Mouse (Mus musculus): ENCODE results near the gene Nlgn2. TPM values are rescaled to one million over a fixed set of nuclear protein-coding genes. Genes with fewer than 3 reads are reported as not detected.
A peak's percentile ranks its signal among the peaks of the same experiment; 100 is the strongest.

The Nlgn2 gene
- total RNA-seq, 4 experiments from 2014 or later = 189 to 200 (median 199) TPM

- DNase-seq (ENCODE audit: low spot score in 2 of 2) = no peak
Measured at GRCm38 (mm10) chr11:69797924-69798323, 39.7 kb downstream of the Nlgn2 start.

DNA sequence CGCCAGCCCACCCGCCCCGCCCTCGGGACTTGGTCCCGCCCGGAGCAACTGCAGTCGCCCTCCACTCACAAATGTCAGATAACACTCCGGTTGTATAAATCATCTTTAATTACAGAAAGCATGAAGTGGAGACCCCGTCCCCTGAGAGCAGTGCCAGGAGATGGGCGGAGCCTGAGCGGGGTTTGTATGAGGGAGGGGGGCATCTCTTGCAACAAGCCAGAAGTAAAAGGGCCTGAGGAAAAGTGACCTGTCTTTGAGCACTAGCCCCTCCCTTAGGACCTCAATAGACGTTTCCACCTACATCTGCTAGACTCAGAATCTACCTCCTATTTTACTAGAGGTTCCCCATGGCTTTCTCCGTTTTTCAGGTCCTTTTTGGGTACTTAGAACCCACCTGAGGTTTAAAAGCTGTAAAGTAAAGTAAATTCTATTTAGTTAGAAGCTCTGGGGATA is 41.6 kb downstream of the Nlgn2 start:
- no peak for DNase-seq (ENCODE audit: low spot score in 2 of 2)

DNA sequence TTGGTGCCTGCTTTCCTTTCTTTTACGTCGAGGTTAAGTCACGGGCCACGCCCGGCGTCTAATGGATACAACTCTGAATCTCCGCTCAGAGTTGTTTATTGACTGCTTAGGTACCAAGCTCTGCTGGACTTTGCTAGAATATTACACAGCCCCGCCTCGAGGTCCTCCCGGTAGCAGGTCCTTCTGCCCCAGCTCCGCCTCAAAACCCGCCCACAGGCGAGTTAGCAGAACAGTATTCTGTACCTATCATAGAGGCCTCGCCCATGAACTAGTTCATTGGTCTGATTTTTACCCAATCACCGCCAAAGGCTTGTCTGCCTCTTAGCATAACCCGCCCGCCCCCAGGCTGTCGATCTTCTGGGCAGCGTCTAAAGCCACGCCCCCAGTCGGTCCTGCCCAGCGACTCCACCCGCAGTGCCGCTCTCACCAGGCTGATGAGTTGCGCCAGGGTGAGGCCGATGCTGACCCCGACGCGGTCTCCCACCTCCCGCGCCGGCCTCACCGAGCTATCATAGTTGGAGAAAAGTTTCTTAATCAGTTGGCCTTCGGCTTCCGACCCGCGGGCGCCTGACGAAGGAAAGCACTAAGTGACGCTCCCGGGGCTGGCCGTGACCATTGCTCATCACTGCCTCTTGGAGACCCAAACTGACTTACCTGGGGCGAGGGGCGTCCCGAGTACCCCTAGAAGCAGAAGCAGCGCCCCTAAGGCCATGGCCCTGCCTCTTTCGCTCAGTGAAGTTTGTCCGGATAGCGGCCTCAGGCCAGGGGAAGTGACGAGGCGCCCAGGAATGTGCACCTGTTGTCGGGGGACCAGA is 42.2 kb downstream of the Nlgn2 start, which contains the start of gene Chrnb1:
Gene Chrnb1, minus strand, starts transcription at position 776 of the 815 bp plus-strand sequence.
- peak; percentile 88 to 93 for DNase-seq (ENCODE audit: low spot score in 2 of 2)

- DNase-seq (ENCODE audit: low spot score in 2 of 2) = no peak
Measured at GRCm38 (mm10) chr11:69793429-69793828, 44.2 kb downstream of the Nlgn2 start.

GRCm38 (mm10) chr11:69791420-69791819 is 46.2 kb downstream of the Nlgn2 start:
- DNase-seq (ENCODE audit: low spot score in 2 of 2) = no peak

DNA sequence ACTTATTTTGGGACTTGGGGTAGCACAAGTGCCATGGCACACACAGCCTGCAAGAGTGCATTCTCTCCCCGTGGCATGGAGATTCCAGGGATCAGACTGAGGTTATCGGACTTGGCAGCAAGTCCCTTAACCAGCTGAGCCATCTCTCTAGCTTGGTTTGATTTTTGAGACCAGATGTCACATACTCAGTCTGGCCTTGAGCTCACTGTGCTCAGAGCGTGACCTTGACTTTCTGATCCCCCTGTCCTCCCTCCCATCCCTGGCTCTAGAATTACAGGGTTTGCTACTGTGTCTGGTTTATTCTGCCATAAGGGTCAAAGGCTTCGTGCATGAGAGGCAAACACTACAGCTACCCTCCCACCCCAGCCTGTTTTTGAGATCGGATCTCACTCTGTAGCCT is 48.2 kb downstream of the Nlgn2 start:
- DNase-seq (ENCODE audit: low spot score in 2 of 2) = no peak

GRCm38 (mm10) chr11:69787306-69787705 is 50.3 kb downstream of the Nlgn2 start:
- DNase-seq (ENCODE audit: low spot score in 2 of 2) = no peak

DNA sequence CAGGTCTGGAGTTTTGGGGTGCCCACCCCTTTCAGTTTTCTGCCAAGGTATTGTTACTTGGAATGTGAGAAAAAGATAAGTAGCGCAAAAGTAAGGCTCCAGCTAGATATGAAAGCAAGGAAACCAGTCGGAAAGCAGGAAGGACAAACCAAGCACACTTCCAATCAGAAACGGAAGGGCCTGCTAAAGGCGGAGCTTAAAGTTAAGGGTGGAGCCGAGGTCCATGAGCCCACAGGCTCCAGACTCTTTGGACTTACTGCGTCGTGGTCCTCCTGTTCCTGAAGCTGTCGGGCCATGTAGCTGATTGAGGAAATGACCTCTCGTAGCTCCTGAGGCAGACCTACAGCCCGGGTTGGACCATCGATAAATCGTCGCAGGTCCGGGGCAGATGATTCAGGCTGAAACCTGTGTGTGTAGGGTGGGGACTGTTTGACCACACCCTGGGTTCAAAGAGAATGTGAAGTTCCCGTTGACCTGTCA is 52.8 kb downstream of the Nlgn2 start:
- DNase-seq (ENCODE audit: low spot score in 2 of 2) = no peak

DNA sequence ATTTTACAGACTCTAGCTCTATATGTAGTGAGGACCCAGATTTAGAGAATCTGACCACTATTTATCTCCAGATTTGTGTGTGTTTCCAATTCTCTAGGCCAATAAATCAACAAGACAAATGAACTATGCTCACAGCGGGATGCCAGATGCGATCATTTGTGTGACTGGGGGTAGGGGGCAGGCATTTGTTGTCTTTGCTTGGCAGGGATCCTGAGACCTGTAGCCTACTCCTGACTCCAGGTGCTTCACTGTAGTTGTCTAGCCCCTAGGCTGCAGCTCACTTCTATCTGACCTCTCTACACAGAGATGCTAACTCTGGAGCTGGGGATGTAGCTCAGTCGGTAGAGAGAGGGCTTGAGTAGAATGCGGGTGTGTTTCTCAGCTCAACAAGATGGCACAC is 55.8 kb downstream of the Nlgn2 start:
- DNase-seq (ENCODE audit: low spot score in 2 of 2) = no peak

- DNase-seq (ENCODE audit: low spot score in 2 of 2) = no peak
Measured at GRCm38 (mm10) chr11:69778985-69779384, 58.6 kb downstream of the Nlgn2 start.

DNA sequence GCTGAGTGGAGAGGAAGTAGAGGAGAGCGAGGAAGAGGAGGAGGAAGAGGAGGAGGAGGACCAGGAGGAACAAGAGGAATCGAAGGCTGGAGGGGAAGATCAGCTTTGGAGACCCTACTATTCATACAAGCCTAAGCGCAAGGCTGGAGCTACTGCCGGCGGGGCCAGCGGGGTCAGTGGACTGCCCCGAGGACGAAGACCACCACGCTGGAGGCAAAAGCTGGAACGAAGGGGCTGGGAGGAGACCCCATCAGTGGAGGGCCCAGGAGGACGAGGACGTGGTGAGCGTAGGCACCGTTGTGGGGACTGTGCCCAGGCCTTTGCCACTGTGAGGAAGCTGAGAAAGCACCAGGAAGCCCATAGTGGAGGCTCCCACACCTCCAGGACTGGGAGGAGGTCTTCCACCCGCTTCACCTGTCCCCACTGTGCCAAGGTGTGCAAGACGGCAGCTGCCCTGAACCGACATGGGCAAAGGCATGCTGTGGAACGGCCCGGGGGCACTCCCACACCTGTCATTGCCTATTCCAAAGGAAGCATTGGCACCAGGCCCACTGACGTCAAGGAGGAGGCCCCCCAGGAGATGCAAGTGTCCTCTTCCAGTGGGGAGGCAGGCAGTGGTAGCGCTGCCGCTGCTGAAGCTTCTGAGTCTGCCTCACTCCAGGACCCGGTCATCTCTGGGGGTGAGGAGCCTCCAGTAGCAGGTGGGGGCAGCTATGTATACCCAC is 59.2 kb downstream of the Nlgn2 start:
- DNase-seq (ENCODE audit: low spot score in 2 of 2) = no peak

GRCm38 (mm10) chr11:69777504-69778257 is 59.9 kb downstream of the Nlgn2 start:
- DNase-seq (ENCODE audit: low spot score in 2 of 2) = no peak

DNA sequence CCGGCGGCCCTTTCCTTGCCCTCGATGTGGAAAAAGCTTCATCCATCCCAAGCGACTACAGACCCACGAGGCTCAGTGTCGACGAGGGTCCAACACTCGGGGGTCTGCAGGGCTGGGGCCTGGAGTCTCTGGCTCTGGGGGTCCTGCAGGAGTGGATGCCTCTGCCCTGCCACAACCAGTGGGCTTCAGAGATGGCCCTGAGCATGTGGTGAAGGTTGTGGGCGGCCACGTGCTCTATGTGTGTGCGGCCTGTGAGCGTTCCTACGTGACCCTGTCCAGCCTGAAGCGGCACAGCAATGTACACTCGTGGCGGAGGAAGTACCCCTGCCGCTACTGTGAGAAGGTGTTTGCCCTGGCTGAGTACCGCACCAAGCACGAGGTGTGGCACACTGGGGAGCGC is 61.1 kb downstream of the Nlgn2 start:
- no peak for DNase-seq (ENCODE audit: low spot score in 2 of 2)

GRCm38 (mm10) chr11:69775716-69776115 is 61.9 kb downstream of the Nlgn2 start:
- no peak for DNase-seq (ENCODE audit: low spot score in 2 of 2)

- no peak for DNase-seq (ENCODE audit: low spot score in 2 of 2)
Measured at GRCm38 (mm10) chr11:69774961-69775360, 62.6 kb downstream of the Nlgn2 start.

Small RNA genes lying within 50 kb of the gene (microRNA-seq; reads per million reads assigned to microRNA genes)
- gene Mir6924 = 0 reads per million in 2 experiments

Other genes starting within 250 kb of the Nlgn2 start
- gene Atp1b2, start 231.8 kb downstream of the Nlgn2 start, total RNA-seq (2022) = 100 to 1,000 TPM; 386 to 493 (median 443) TPM
- gene Shbg, start 219.9 kb downstream of the Nlgn2 start, total RNA-seq (2022) = under 1 TPM in 2 of 4 experiments, not detected in 2; 0.59 to 0.92 TPM
- gene Sat2, start 215.8 kb downstream of the Nlgn2 start, total RNA-seq (2022) = 10 to 100 TPM; 13.3 to 19.2 (median 14.8) TPM
- gene Fxr2, start 204.8 kb downstream of the Nlgn2 start, total RNA-seq (2022) = 100 to 1,000 TPM; 132 to 154 (median 139) TPM
- gene Sox15, start 182.5 kb downstream of the Nlgn2 start, total RNA-seq (2022) = not detected
- 10 to 100 TPM; 51.3 to 60.6 (median 56.8) TPM for gene Mpdu1, start 175.1 kb downstream of the Nlgn2 start, total RNA-seq (2022)
- gene Cd68, start 171.6 kb downstream of the Nlgn2 start, total RNA-seq (2022) = 100 to 1,000 TPM in 1 of 4 experiments, 10 to 100 TPM in 3; 10.8 to 113 (median 55.2) TPM
- 100 to 1,000 TPM; 319 to 328 (median 325) TPM for gene Eif4a1, start 165.4 kb downstream of the Nlgn2 start, total RNA-seq (2022)
- 100 to 1,000 TPM in 3 of 4 experiments, 10 to 100 TPM in 1; 82.9 to 123 (median 105) TPM for gene Senp3, start 155.7 kb downstream of the Nlgn2 start, total RNA-seq (2022)
- gene Tnfsf13, start 152.0 kb downstream of the Nlgn2 start, total RNA-seq (2022) = 1 to 10 TPM; 2.9 to 3.8 (median 3.2) TPM
- gene Tnfsf12, start 141.9 kb downstream of the Nlgn2 start, total RNA-seq (2022) = 10 to 100 TPM in 3 of 4 experiments, 1 to 10 TPM in 1; 9.5 to 17.3 (median 14.4) TPM
- gene Tnfsfm13, start 141.7 kb downstream of the Nlgn2 start, total RNA-seq (2022) = 1 to 10 TPM in 3 of 4 experiments, under 1 TPM in 1; 0.83 to 2.2 (median 1.3) TPM
- 10 to 100 TPM; 53.8 to 60.8 (median 59.1) TPM for gene Polr2a, start 79.1 kb downstream of the Nlgn2 start, total RNA-seq (2022)
- not detected for gene Slc35g3, start 75.8 kb downstream of the Nlgn2 start, total RNA-seq (2022)
- 100 to 1,000 TPM; 121 to 145 (median 129) TPM for gene Zbtb4, start 71.9 kb downstream of the Nlgn2 start, total RNA-seq (2022)
- 1 to 10 TPM in 3 of 4 experiments, under 1 TPM in 1; 0.49 to 2.2 (median 1.1) TPM for gene Chrnb1, start 41.8 kb downstream of the Nlgn2 start, total RNA-seq (2022)
- gene Fgf11, start 35.9 kb downstream of the Nlgn2 start, total RNA-seq (2022) = 10 to 100 TPM; 26.1 to 36.5 (median 30.6) TPM
- under 1 TPM in 2 of 4 experiments, not detected in 2; 0.17 to 0.47 TPM for gene Tmem102, start 32.2 kb downstream of the Nlgn2 start, total RNA-seq (2022)
- not detected for gene Gm39566, start 22.5 kb downstream of the Nlgn2 start, total RNA-seq (2022)
- gene Spem2, start 19.3 kb downstream of the Nlgn2 start, total RNA-seq (2022) = not detected
- under 1 TPM in 2 of 4 experiments, not detected in 2; 0.31 to 0.75 TPM for gene Spem1, start 15.6 kb downstream of the Nlgn2 start, total RNA-seq (2022)
- 100 to 1,000 TPM; 113 to 131 (median 121) TPM for gene Tmem256, start 730 bp upstream of the Nlgn2 start, total RNA-seq (2022)
- 10 to 100 TPM; 17.1 to 21.8 (median 20.0) TPM for gene Plscr3, start 8.6 kb upstream of the Nlgn2 start, total RNA-seq (2022)
- gene Tnk1, start 20.9 kb upstream of the Nlgn2 start, total RNA-seq (2022) = not detected
- not detected for gene Tmem95, start 40.2 kb upstream of the Nlgn2 start, total RNA-seq (2022)
- gene Kctd11, start 43.6 kb upstream of the Nlgn2 start, total RNA-seq (2022) = 1 to 10 TPM; 1.4 to 2.8 (median 1.6) TPM
- gene Acap1, start 57.8 kb upstream of the Nlgn2 start, total RNA-seq (2022) = under 1 TPM in 2 of 4 experiments, not detected in 2; 0.14 to 0.34 TPM
- gene 2810408A11Rik, start 63.2 kb upstream of the Nlgn2 start, total RNA-seq (2022) = under 1 TPM in 2 of 4 experiments, not detected in 2; 0.64 to 0.72 TPM
- gene Neurl4, start 63.3 kb upstream of the Nlgn2 start, total RNA-seq (2022) = 100 to 1,000 TPM in 3 of 4 experiments, 10 to 100 TPM in 1; 92.4 to 126 (median 112) TPM
- gene Gps2, start 76.1 kb upstream of the Nlgn2 start, total RNA-seq (2022) = 10 to 100 TPM; 28.2 to 44.5 (median 38.4) TPM
- 100 to 1,000 TPM; 395 to 425 (median 420) TPM for gene Eif5a, start 84.2 kb upstream of the Nlgn2 start, total RNA-seq (2022)
- gene Ybx2, start 98.0 kb upstream of the Nlgn2 start, total RNA-seq (2022) = 10 to 100 TPM; 10.6 to 18.7 (median 13.9) TPM
- gene Slc2a4, start 110.4 kb upstream of the Nlgn2 start, total RNA-seq (2022) = 1 to 10 TPM; 3.0 to 4.6 (median 3.8) TPM
- not detected for gene Cldn7, start 127.0 kb upstream of the Nlgn2 start, total RNA-seq (2022)
- gene Ctdnep1, start 143.4 kb upstream of the Nlgn2 start, total RNA-seq (2022) = 100 to 1,000 TPM; 108 to 123 (median 119) TPM
- gene Elp5, start 144.7 kb upstream of the Nlgn2 start, total RNA-seq (2022) = 10 to 100 TPM; 69.7 to 96.0 (median 77.7) TPM
- 100 to 1,000 TPM; 232 to 255 (median 246) TPM for gene Gabarap, start 153.4 kb upstream of the Nlgn2 start, total RNA-seq (2022)
- 10 to 100 TPM; 45.2 to 59.7 (median 49.7) TPM for gene Phf23, start 158.0 kb upstream of the Nlgn2 start, total RNA-seq (2022)
- 10 to 100 TPM; 35.4 to 54.0 (median 41.6) TPM for gene Dvl2, start 162.8 kb upstream of the Nlgn2 start, total RNA-seq (2022)
- gene Acadvl, start 177.6 kb upstream of the Nlgn2 start, total RNA-seq (2022) = 10 to 100 TPM; 60.3 to 69.1 (median 64.8) TPM
- 100 to 1,000 TPM; 730 to 858 (median 789) TPM for gene Dlg4, start 179.2 kb upstream of the Nlgn2 start, total RNA-seq (2022)
- gene Asgr1, start 216.3 kb upstream of the Nlgn2 start, total RNA-seq (2022) = 1 to 10 TPM in 1 of 4 experiments, under 1 TPM in 3; 0.79 to 3.0 (median 0.90) TPM

Measured in layer of hippocampus, adult 8-10 months (tissue).